Mouse (Mus musculus): ENCODE measurements at regions not wholly inside any gene's neighbourhood (a gene's known extent, or its start where the extent isn't known, plus 50 kb on each side); places are given as distances from the start of the nearest gene placed in this dataset.
"Not testable (repeated sequence)": the region's sequence is repeated elsewhere in the genome, so short reads cannot be mapped to it uniquely, and the experiment has no call there.

DNA sequence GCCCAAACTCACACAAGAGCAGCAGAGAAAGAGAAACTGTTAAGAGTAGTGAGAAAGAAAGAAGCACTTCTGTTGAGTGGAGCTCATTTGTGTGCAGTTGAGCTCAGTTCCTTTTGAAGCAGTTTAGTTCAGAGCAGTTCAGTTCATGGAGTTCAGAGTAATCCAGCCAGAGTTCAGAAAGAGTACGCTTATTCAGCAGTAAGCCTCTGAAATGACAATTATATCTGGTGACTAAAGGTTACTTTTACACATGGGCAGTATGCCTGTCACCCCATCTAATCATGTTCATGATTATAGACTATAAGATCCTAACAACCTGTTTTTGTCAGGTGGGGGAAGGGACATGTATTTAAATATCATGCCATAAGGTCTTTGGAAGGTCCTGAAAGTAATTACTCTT is 333.9 kb upstream of the Klf6 start:
- in situ Hi-C loops (cut with MboI, MseI), result no loop called here

DNA sequence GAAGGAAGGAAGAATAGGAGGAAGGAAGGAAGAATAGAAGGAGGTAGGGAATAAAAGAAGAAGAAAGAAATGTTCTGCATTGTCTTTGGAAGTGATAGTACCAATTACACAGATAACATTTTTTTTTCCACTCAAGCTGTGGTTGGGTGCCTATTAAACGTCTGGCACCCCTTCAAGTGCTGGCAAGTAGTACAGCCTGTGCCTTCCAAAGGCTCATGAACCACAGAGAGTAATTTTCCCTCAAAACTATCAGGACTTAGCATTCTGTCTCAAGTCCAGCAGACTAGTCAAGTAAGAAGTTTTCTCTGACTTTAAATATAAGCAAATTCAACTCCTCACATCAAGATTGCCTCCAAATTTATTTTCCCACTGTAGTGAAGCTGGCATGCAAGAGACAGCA is 321.0 kb upstream of the Klf6 start:
- in situ Hi-C loops (cut with MboI, MseI), result no loop called here

DNA sequence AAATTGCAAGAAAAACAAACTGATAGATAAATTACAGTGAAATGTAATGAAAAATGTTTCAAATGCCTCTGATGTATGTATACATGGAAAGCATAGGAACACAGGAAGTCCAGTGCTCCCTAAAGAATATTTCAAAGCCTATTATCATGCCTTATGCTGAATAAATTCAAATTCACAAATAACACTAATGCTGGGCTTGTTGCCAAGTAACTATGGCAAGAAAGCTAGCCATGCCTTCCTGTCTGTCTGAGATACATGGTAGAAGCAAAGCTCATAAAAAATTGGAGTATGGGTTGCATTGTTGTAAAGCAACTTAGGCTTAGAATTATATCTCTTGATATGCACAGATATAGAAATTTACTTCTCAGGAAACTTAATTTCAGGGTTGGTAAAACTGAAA is 315.8 kb upstream of the Klf6 start:
- in situ Hi-C loops (cut with MboI, MseI), result no loop called here

DNA sequence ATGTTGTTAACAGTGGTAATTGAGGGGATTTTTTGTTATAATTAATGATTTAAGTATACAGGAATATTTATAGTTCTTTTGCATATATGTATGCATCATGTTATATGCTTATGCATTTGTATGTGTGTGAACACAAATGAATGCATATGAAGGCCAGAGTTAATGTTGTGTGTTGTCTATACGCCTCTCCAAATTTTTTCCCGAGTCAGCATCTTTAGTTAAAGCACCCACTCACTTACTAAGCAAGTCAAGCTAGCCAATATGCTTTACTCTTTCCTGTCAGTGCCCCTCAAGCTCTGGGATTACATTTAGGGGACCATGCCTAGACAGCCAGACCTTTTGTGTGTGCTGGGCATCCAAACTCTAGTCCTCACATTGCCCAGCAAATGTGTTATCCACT is 315.3 kb upstream of the Klf6 start:
- in situ Hi-C loops (cut with MboI, MseI), result no loop called here

DNA sequence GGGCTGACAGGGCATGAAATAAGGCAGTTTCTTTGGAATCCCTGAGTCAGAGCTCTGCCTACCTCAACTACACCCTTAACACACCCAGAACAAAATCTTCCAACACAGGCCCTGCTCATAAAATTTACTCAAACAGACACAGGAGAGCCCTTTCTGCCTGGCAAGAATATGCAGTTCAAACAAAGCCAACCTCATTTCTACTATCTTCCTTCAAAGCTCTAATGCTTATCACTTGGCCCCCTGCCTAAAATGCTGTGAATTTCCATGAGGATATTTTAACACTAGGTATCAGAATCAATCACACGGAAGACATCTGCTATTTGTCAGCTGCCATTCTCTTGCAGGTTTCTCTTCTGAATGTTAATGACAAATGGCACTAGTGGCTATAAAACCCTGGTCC is 314.3 kb upstream of the Klf6 start:
- in situ Hi-C loops (cut with MboI, MseI), result no loop called here

DNA sequence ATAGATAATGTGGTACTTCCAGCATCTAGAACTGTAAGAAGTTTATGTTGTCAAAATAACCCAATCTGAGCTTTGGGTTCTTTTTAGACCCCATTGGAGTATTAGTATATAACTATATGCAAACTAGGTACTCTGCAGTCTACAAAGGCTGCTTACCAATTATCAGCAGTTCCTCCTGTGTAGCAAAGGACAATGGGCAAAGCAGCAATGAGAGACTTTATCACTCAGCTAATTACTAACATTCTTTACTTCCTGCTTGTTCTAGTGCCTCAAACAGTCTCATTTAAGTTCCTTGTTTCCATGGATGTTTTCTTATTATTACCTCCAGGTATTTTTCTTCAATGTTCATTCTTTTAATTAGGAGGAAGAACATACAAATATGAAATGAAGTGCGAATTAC is 312.5 kb upstream of the Klf6 start:
- in situ Hi-C loops (cut with MboI, MseI), result no loop called here

DNA sequence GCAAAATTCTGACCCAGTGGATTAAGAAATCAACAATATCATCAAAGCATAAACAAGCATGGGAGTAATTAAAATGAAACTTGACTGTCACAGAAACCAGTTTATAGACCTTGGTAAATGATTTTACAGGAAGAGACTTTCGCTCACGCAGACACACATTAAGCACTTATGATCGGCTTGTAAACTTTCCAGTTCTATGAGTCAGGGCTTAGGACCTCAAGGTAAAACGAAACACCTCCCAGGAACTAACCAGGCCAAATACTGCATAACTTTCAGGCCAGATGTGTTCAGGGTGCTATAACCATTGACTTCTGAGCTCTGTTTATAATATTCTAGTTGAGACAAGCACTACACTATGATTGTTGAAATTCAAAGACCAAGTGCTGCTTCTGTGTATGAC is 312.1 kb upstream of the Klf6 start:
- in situ Hi-C loops (cut with MboI, MseI), result no loop called here

DNA sequence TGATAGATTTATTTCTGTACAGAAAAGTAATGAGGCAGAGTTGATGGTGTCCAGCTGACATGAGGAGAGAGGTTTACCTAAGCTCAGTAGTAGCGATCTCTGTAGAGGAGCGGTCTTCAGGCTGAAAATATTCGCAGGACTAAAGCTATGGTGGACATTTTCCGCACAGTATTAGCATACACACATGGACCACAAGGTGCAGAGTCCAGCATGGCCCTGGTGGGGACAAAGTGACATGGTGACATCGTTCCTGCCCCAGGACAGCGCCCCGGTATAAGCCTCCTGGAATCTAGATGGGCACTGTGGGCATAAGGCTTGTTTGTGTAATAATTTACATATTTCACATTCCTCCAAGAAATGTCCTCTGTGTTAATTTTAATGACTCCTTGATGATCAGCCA is 311.5 kb upstream of the Klf6 start:
- in situ Hi-C loops (cut with MboI, MseI), result loop anchor here (5.0 kb wide), 1 partner anchor 522 kb away; no protein-coding TSS in a partner anchor

DNA sequence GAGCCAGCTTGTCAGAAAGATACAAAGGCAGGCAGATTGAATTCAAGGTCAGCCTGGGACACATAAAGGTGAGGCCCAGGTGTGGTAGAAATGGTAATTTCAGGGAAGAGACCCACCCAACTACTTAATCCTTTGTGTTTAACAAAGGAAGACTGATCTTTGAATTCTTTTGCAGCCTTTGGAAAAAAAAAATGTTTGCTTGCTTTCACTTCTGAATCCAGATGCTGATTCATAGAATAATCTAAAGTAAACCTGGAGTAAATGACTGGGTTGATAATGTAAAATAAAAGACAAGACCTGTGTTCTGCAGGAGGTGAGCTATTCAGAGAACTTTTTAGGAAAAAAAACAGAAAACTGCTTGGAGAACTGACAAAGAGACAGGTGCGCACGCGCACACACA is 310.9 kb upstream of the Klf6 start:
- in situ Hi-C loops (cut with MboI, MseI), result loop anchor here (5.0 kb wide), 1 partner anchor 523 kb away; no protein-coding TSS in a partner anchor

DNA sequence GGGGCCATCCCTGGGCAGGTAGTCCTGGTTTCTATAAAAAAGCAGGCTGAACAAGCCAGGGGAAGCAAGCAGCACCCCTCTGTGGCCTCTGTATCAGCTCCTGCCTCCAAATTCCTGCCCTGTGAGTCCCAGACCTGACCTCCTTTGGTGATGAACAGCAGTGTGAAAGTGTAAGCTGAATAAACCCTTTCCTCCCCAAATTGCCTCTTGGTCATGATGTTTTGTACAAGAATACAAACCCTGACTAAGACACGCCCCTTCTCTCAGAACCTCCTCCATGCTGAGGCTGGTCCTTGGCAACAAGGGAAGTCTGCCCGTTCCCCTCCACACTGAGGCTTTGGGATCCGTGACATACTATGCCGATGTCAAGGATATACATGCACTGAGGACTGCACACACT is 310.2 kb upstream of the Klf6 start:
- in situ Hi-C loops (cut with MboI, MseI), result loop anchor here (5.0 kb wide), 1 partner anchor 524 kb away; no protein-coding TSS in a partner anchor

DNA sequence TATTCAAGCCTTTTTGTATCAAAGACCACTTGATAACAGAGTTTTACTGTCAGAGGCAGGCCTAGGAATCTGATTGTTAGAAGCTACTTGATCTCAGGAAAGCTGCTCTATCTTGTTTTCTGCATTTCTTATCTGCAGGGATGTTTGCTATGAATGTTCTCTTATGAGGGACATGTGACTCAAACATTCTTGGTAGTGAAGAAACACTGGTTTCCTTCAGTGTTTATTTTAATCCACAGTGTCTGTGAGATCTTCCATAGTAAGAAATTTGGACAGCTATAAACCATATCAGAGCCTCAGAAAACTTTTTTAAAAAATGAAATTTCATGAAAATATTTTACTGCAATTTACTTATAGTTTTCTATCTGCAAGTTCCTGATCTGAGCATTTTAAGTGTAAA is 307.8 kb upstream of the Klf6 start:
- in situ Hi-C loops (cut with MboI, MseI), result loop anchor here (5.0 kb wide), 1 partner anchor 526 kb away; no protein-coding TSS in a partner anchor

DNA sequence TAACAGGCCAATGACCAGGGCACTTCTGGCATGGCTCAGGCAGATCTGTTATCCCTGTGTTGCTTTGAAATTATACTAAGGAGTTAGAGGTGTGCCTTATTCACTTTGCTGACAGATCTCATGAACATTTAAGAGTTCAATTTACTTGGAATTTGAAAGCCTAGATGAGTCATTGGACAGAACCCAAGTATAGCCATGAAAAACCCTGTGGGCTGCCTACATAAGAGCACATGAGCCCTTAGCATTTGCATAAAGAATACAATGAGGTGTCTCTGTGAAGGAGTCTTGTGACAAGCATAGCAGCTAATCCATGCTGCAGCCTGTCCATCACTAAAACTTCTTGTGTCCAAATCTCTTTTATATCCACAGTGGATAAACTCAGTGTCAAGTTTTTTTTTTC is 303.2 kb upstream of the Klf6 start:
- in situ Hi-C loops (cut with MboI, MseI), result no loop called here

DNA sequence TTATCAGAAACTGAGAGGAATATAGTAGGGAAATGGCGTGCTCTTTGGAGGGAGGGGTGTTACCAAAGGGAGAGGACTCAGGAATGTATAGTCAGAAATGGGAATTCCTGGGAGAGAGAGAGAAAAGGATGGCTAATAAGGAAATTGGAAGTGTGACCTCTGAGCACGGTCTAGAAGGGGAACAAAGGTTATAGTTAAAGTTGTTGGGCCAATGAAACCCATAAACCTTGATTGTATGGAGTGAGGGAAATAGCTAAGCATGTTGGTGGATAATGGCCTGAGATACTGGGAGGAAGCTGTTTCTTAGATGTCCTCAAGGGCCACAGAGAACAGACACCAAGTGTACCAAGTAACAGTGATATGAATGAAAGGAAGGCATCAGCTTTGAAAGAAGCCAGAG is 294.8 kb upstream of the Klf6 start:
- in situ Hi-C loops (cut with MboI, MseI), result no loop called here

DNA sequence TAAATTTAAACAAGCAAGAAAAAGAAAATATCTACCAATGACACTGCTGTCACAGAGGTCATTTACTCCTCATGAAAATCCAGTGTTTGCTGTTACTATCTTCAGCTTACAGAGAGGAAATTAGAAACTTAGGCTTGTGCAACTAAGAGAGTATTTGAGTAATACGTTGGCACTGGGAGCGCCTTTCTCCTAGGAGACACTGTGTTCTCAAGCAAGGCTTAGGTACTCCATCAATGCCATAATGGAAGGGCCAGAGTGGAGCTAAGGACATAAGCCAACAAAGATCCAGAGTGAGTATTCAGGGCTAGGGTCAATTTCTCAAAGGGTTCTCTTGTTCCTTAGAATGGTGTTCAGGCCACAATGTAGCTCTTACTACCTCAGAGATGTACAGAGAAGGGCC is 294.4 kb upstream of the Klf6 start:
- in situ Hi-C loops (cut with MboI, MseI), result no loop called here

DNA sequence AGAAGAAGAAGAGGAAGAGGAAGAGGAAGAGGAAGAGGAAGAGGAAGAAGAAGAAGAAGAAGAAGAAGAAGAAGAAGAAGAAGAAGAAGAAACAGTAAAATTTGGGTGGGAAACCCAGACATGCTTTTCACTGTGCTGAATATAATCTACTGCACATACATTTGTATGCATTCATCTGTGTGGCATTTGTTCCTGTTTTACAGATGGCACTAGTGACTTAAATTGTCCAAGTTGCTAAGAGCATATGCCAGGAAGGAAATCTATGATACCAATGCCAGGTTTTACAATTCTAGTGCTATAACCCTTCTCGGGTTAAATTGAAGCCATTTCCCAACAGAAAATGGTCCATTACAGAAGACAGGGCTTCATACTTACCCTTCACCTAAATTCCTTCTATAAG is 291.7 kb upstream of the Klf6 start:
- in situ Hi-C loops (cut with MboI, MseI), result no loop called here

DNA sequence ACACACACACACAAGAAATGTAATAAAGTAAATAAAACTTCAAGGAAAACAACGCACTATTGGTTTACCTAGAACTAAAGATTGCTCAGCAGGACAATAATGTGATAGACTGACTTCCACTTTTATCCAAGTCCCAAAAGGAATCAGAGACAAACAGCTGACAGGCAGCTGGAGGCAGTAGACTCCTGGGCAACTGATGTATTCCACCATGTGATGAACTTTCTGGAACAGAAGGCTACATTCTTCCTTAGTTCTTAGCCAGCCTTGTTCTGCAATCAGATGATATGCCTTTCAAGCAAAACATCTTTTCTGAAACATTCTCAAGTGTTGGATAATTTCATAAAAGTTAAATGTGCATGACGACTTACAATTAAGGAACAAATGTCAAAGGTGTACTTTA is 290.9 kb upstream of the Klf6 start:
- in situ Hi-C loops (cut with MboI, MseI), result no loop called here

DNA sequence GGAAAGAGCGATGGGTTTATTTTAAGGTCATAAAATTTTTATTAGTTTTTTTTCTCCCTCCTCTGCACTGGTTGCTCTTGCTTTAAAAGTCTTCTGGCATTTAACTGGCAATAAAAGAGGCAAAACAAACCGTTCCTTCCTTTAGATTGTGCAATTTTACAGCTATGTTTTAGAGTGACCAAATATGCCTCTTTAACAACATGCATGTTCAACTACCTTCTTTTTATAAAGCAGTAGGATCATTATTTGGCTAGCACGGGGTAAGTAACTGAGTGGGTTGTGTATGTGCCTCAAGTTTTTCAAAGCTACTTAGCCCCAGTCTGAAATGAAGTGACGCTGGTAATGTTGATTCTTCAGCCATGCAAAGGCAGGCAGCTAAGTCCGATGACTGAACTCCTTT is 284.7 kb upstream of the Klf6 start:
- in situ Hi-C loops (cut with MboI, MseI), result no loop called here

DNA sequence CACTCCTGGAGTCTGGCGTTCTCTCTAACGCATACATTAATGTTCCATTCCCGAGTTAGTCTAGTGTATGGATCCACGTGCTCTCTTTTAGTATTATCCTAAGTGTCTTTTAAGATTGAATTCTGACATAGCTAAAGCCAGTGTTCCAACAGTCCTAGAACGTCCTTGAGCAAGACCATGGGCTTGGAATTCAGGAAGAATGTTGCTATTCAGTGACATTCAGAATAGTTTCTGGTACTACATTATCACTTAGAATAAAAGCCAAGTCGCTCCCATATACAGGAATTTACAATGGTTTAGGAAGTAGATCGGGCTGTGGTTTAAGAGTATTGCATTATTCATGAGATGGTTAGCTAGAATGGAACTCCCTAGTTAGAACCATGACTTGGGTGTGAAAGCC is 277.6 kb upstream of the Klf6 start:
- in situ Hi-C loops (cut with MboI, MseI), result not testable (repeated sequence)

DNA sequence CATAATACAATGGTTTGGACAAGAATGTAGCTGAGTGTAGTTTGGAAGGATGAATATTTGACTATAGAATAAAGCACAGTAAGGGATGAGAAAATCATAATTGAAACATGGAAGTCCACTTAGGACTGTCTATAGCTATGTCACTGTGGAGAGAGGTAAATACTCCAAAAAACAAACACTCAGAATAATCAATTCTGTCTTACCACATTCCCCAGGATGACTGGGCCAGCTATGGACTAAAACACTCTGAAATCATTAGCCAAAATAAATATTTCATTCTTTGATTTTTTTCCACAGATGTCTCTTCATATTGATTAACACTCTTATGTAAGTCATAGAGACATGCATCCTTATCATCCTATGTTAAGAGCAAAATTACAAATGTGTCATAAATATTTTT is 274.1 kb upstream of the Klf6 start:
- in situ Hi-C loops (cut with MboI, MseI), result no loop called here

DNA sequence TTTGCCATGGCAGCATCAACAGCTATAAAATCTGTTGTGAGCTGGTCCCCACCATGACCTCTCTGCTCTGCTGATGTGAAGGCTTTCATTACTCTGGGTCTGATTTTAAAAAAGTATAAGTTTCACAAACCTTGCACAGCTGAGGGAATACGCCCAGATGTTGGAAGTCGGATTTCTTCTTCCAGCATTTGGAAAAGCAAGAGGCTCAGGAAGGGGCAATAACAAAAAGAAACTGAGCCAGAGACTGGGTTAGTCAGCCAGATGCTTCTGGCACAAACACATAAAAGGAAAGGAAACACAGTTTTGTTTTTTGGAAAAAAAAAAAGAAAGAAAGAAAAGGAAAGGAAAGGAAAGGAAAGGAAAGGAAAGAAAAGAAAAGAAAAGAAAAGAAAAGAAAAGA is 270.0 kb upstream of the Klf6 start:
- in situ Hi-C loops (cut with MboI, MseI), result no loop called here

DNA sequence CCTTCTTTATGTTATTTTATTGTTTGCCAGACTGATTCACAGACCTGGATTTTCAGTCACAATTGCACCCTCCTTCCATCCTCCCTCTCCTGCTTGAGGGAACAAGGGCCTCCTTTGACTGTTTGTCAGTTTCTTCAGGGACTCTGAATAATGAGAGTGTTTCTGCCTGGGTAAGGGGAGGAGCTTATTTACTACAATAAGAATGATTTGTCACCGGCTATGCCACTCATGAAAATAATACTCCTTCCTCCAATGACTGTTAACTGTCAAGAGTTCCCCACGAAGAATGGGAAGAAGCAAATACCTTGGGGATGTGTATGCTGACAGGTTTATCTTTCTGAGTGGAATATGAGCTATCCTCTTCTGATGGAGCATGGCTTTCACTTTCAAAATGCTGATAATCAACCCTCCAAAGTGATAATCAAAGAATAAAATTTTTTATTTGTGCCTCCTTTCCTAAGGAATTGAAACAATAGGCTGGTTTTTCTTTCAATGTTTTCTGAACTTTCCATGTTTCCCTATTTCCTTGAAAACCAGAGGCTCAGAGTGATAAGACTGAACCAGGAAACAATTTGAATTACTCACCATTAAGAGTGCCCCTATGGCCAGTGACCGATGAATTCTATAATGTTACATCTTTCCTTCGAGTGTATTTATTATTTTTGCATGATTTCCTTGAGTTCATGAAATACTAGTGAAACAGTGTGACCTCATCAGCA is 269.3 kb upstream of the Klf6 start:
- in situ Hi-C loops (cut with MboI, MseI), result no loop called here

DNA sequence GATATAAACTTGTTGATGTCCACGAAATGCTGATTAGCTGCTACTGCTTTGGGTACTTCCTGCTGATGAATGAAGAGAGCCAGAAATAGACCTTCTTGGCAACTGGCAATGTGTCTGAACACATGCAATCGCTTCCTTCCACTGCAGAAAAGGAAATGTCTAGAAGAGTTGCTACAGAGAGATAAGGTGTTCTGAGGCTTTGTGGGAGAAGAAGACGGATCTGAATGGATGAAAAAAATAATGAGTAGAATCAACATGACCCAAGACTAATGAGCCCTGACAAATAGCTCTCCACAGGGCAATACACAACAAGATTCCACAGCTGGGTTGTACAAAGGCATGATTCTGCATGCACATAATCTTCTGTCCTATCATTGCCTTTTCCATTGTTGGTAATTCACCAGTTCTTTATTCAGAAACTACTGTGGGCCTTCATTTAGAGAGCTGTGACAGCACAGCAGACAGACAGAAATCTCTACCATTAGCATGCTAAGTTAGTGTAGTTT is 268.7 kb upstream of the Klf6 start:
- in situ Hi-C loops (cut with MboI, MseI), result no loop called here

DNA sequence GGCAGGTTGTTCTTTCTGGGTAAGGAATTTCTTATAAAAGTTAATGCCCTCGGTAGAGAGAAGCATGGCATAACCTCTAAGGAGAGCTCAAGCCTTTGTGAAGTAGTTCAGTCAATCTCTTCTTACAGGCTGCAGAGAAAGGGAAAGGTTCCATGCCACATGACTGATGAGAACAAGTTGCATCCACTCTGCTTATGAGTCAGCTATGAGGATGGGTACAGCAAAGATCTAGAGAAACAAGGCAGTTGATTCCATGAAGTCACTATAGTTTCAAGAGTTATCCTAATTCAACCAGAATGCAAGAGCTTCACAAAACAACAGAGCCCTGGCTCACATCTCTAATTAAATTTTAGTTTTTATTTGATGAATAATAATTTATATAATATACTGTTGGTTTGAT is 259.6 kb upstream of the Klf6 start:
- in situ Hi-C loops (cut with MboI, MseI), result no loop called here
